24 mouse cellular contexts compared by ENCODE assay signal in the genomic region with DNA sequence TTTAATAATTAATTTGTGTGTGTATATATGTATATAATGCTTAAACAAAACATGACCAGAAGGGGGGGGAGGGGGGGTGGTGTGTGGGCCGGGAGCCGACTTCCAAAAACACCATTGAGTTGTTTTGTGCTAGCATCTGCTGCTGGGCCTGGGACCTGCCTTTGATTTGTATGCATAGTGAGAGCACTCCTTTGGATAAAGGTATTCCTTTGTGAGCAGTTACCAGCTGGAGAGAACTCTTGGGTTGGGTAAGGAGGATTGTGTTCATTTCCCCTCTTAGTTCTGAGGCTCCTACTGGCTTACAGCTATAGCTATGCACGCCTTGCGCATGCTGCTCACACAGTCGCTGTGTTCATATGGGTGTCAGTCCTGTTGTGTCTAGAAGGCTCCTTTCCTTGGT.
"Had no signal": no experiment of that assay in that cellular context is flagged by ENCODE, and none has a peak within 500 bp of the region (broad histone marks: within the 10 kb centered on the region; RNA-seq: fewer than 3 reads in every experiment).

No protein-coding gene starts in this region.

- H3K9ac ChIP-seq: embryonic facial prominence, embryonic 12.5 days; embryonic facial prominence, embryonic 13.5 days; embryonic facial prominence, embryonic 15.5 days; forebrain, embryonic 12.5 days; forebrain, embryonic 13.5 days; forebrain, embryonic 15.5 days; forebrain, postnatal 0 days had no signal

- H3K4me3 ChIP-seq: embryonic facial prominence, embryonic 10.5 days; embryonic facial prominence, embryonic 12.5 days; embryonic facial prominence, embryonic 13.5 days; embryonic facial prominence, embryonic 15.5 days; erythroblast, embryonic 14.5 days; forebrain, embryonic 10.5 days; forebrain, embryonic 12.5 days; forebrain, embryonic 13.5 days; forebrain, embryonic 15.5 days; gastrocnemius, adult 2 months; heart, adult 2 months; heart, embryonic 10.5 days had no signal

- DNase-seq: cerebellum, postnatal 10 days; cerebellum, postnatal 14 days; cerebellum, postnatal 25 days; cerebellum, postnatal 36 days; embryo, embryonic 11 days; forebrain, postnatal 0 days; gastrocnemius, adult 2 months; gastrocnemius, postnatal 10 days; gastrocnemius, postnatal 14 days; gastrocnemius, postnatal 25 days; gastrocnemius, postnatal 36 days; heart, adult 11 months; heart, adult 18-20 months; heart, adult 2 months had no signal

- H3K27ac ChIP-seq: embryonic facial prominence, embryonic 10.5 days; embryonic facial prominence, embryonic 12.5 days; embryonic facial prominence, embryonic 13.5 days; embryonic facial prominence, embryonic 15.5 days; forebrain, embryonic 10.5 days; forebrain, embryonic 12.5 days; forebrain, embryonic 13.5 days; forebrain, embryonic 15.5 days; gastrocnemius, adult 2 months; heart, adult 2 months; heart, embryonic 10.5 days had no signal

- H3K9me3 ChIP-seq: embryonic facial prominence, embryonic 12.5 days; embryonic facial prominence, embryonic 13.5 days; embryonic facial prominence, embryonic 15.5 days; forebrain, embryonic 12.5 days; forebrain, embryonic 13.5 days; heart, embryonic 10.5 days had no signal

- H3K4me1 ChIP-seq: embryonic facial prominence, embryonic 10.5 days; embryonic facial prominence, embryonic 12.5 days; embryonic facial prominence, embryonic 13.5 days; embryonic facial prominence, embryonic 15.5 days; forebrain, embryonic 10.5 days; forebrain, embryonic 12.5 days; forebrain, embryonic 13.5 days; forebrain, embryonic 15.5 days; heart, embryonic 10.5 days had no signal

- H3K27me3 ChIP-seq: embryonic facial prominence, embryonic 12.5 days; embryonic facial prominence, embryonic 13.5 days; embryonic facial prominence, embryonic 15.5 days; forebrain, embryonic 12.5 days; forebrain, embryonic 13.5 days; forebrain, embryonic 15.5 days had no signal
